Mouse (Mus musculus): ENCODE measurements around the gene Vps11. TPM values are rescaled to one million over a fixed set of nuclear protein-coding genes. Genes with fewer than 3 reads are reported as not detected.
A peak's percentile ranks its signal among the peaks of the same experiment; 100 is the strongest.
"Not testable (repeated sequence)": the region's sequence is repeated elsewhere in the genome, so short reads cannot be mapped to it uniquely, and the experiment has no call there.

Vps11 gene
- polyA plus RNA-seq, 1 experiment from 2014 or later, result 14.4 TPM

GRCm38 (mm10) chr9:44342173-44342572 lies 19.3 kb downstream of the Vps11 start:
- Histone ChIP-seq H3K36me3 (ENCODE audit: control insufficient read depth, insufficient read depth) (peaks cover 45% of the 10 kb centered on the region), H3K4me1 (ENCODE audit: control insufficient read depth, low read depth, low read length) (peaks cover 28% of the 10 kb centered on the region), H3K27me3 (ENCODE audit: control insufficient read depth, insufficient read depth, low read depth, low read length) (no peaks in the 10 kb centered on the region), H3K9ac (ENCODE audit: low read depth, low read length) (peak overlapping the region; percentile 83), H3K4me2 (ENCODE audit: low read depth, low read length) (peak overlapping the region; percentile 84), H3K9me3 (replicated peaks; ENCODE audit: control insufficient read depth, low read length) (no peaks in the 10 kb centered on the region), H3K27ac (ENCODE audit: low read length) (peak overlapping the region; percentile 99), H3K4me3 (ENCODE audit: low read depth, low read length) (peak overlapping the region; percentile 85)
- 15% methylated on average over 3 of the region's 3 CpGs for WGBS (ENCODE audit: insufficient replicate concordance)
- ATAC-seq (ENCODE audit: low read depth), result peak; percentile 81

- Histone ChIP-seq H3K9ac (ENCODE audit: low read depth, low read length) (peak overlapping the region; percentile 83), H3K9me3 (replicated peaks; ENCODE audit: control insufficient read depth, low read length) (no peaks in the 10 kb centered on the region), H3K27ac (ENCODE audit: low read length) (peak overlapping the region; percentile 99), H3K4me1 (ENCODE audit: control insufficient read depth, low read depth, low read length) (peaks cover 34% of the 10 kb centered on the region), H3K36me3 (ENCODE audit: control insufficient read depth, insufficient read depth) (peaks cover 52% of the 10 kb centered on the region), H3K27me3 (ENCODE audit: control insufficient read depth, insufficient read depth, low read depth, low read length) (no peaks in the 10 kb centered on the region), H3K4me3 (ENCODE audit: low read depth, low read length) (peak overlapping the region; percentile 85), H3K4me2 (ENCODE audit: low read depth, low read length) (peak overlapping the region; percentile 15; the same call in 1 of the 2 replicates)
- ATAC-seq (ENCODE audit: low read depth), result no peak
- 46% methylated on average over 5 of the region's 5 CpGs for WGBS (ENCODE audit: insufficient replicate concordance)
These were observed 20.0 kb downstream of the Vps11 start for GRCm38 (mm10) chr9:44341487-44341886.

GRCm38 (mm10) chr9:44338574-44338973 lies 22.9 kb downstream of the Vps11 start:
- Histone ChIP-seq H3K27ac (ENCODE audit: low read length) (peak overlapping the region; percentile 99), H3K4me1 (ENCODE audit: control insufficient read depth, low read depth, low read length) (peaks cover 31% of the 10 kb centered on the region), H3K4me3 (ENCODE audit: low read depth, low read length) (peak overlapping the region; percentile 85), H3K9ac (ENCODE audit: low read depth, low read length) (peak overlapping the region; percentile 96), H3K36me3 (ENCODE audit: control insufficient read depth, insufficient read depth) (peaks cover 63% of the 10 kb centered on the region), H3K4me2 (ENCODE audit: low read depth, low read length) (peak overlapping the region; percentile 79), H3K27me3 (ENCODE audit: control insufficient read depth, insufficient read depth, low read depth, low read length) (no peaks in the 10 kb centered on the region), H3K9me3 (replicated peaks; ENCODE audit: control insufficient read depth, low read length) (no peaks in the 10 kb centered on the region)
- ATAC-seq (ENCODE audit: low read depth), result no peak
- WGBS (ENCODE audit: insufficient replicate concordance), result 67% methylated on average over 5 of the region's 5 CpGs

DNA sequence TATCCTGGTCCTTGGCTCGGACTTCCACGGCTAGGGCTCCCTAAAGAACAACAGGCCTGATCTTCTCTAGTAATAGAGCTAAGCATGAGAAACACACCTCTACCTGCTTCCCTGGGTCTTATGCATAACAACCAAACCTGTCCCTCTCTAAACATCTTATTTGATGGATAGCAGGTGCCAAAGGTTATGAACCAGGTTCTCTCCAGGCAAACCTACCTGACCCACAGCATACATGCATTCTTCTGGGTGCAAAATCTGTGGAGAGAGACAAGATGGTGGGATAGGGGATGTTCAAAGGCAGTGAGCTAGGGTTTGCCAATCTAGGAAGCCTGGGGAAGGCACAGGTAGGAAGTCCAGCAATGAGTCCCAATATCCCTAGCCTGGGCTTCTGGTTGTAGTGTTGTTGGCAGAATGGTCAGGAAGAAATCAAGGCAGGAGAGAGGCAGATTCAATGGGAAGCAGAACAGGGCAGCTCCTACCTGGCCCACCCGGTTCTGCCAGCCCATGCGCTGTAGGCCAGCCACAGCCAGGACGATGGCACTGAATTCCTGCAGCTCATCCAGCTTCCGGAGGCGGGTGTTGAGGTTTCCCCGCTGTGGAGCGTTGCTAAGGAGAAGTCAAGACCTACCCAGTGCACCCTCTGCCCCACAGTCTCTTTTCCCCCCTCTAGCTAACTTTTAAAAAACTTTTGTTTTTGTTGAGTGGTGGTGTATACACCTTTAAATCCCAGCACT lies 23.9 kb downstream of the Vps11 start:
- Histone ChIP-seq H3K9ac (ENCODE audit: low read depth, low read length) (peak overlapping the region; percentile 96), H3K36me3 (ENCODE audit: control insufficient read depth, insufficient read depth) (peaks cover 72% of the 10 kb centered on the region)
- no peak for ATAC-seq (ENCODE audit: low read depth)

DNA sequence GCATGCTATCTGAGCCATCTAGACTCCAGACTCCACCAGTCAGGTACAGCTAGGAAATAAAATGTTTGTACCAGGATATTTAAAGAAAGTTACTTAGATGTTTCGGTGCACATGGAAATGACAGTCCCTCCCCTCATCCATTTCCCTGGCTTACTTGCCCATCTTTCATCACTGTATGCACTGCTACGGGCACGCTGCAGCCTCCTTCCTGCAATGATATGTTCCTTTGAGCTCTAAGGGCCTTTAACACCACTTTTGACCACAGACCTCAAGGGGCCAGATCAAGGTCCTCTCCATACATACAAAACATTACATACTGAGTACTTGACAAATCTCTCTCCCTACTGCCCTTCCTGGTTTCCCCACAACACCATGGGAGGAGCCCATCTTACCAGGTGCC lies 24.5 kb downstream of the Vps11 start:
- ATAC-seq (ENCODE audit: low read depth), result no peak
- no peaks in the 10 kb centered on the region for H3K9me3 ChIP-seq (replicated peaks; ENCODE audit: control insufficient read depth, low read length)
- no peaks in the 10 kb centered on the region for H3K27me3 ChIP-seq (ENCODE audit: control insufficient read depth, insufficient read depth, low read depth, low read length)
- peak overlapping the region; percentile 85 for H3K4me3 ChIP-seq (ENCODE audit: low read depth, low read length)
- peak overlapping the region; percentile 96 for H3K9ac ChIP-seq (ENCODE audit: low read depth, low read length)
- peak overlapping the region; percentile 99 for H3K27ac ChIP-seq (ENCODE audit: low read length)
- H3K36me3 ChIP-seq (ENCODE audit: control insufficient read depth, insufficient read depth), result peaks cover 75% of the 10 kb centered on the region
- H3K4me1 ChIP-seq (ENCODE audit: control insufficient read depth, low read depth, low read length), result peaks cover 28% of the 10 kb centered on the region
- H3K4me2 ChIP-seq (ENCODE audit: low read depth, low read length), result peak overlapping the region; percentile 79
- 37% methylated on average over 3 of the region's 3 CpGs for WGBS (ENCODE audit: insufficient replicate concordance)

More for the DNA sequence above, 23.9 kb downstream of the Vps11 start:
- Histone ChIP-seq H3K4me3 (ENCODE audit: low read depth, low read length) (peak overlapping the region; percentile 85), H3K27ac (ENCODE audit: low read length) (peak overlapping the region; percentile 99), H3K4me1 (ENCODE audit: control insufficient read depth, low read depth, low read length) (peaks cover 33% of the 10 kb centered on the region), H3K4me2 (ENCODE audit: low read depth, low read length) (peak overlapping the region; percentile 79), H3K9me3 (replicated peaks; ENCODE audit: control insufficient read depth, low read length) (no peaks in the 10 kb centered on the region), H3K27me3 (ENCODE audit: control insufficient read depth, insufficient read depth, low read depth, low read length) (no peaks in the 10 kb centered on the region)
- WGBS (ENCODE audit: insufficient replicate concordance), result 71% methylated on average over 9 of the region's 9 CpGs

DNA sequence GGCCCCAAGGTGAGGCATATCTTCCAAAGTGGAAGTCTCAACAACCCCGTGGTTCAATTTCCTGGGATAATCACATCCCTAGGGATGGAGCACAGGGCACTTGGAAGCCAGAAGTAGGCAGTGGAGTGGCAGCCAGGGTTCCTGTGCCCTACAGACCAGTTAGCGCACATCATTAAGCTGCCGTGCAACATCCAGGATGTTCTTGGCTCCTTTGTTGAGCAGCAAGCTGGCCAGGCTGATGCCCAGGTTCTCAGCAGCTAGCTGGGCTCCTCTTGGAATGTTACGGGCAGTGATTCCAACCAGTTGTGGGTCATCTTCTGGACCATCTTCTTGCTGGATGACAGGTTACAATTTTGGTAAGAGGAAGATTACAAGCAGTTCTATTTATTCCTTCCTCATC lies 25.0 kb downstream of the Vps11 start:
- ATAC-seq (ENCODE audit: low read depth); H3K27me3 ChIP-seq (ENCODE audit: control insufficient read depth, insufficient read depth, low read depth, low read length); H3K9me3 ChIP-seq (replicated peaks; ENCODE audit: control insufficient read depth, low read length): not testable (repeated sequence)
- H3K4me3 ChIP-seq (ENCODE audit: low read depth, low read length), result peak overlapping the region; percentile 85
- peaks cover 28% of the 10 kb centered on the region for H3K4me1 ChIP-seq (ENCODE audit: control insufficient read depth, low read depth, low read length)
- H3K27ac ChIP-seq (ENCODE audit: low read length), result peak overlapping the region; percentile 99
- peaks cover 77% of the 10 kb centered on the region for H3K36me3 ChIP-seq (ENCODE audit: control insufficient read depth, insufficient read depth)
- H3K4me2 ChIP-seq (ENCODE audit: low read depth, low read length), result peak overlapping the region; percentile 79
- WGBS (ENCODE audit: insufficient replicate concordance), result 24% methylated on average over 4 of the region's 4 CpGs
- peak overlapping the region; percentile 96 for H3K9ac ChIP-seq (ENCODE audit: low read depth, low read length)

DNA sequence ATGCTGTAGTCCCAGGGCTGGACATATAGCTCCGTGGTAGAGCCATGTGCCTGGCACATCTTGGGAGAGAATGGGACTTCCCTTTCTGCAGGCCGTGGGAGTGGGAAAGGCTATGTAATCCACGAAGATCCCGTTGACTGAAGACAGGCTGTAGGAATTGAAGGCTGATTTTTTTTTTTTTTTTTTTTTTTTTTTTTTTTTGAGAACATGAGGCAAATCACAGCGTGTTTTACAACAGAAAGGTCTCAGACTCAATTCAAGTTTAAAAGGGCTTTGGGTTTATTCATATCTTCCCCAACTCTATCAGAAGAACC lies 25.4 kb downstream of the Vps11 start:
- peak overlapping the region; percentile 79 for H3K4me2 ChIP-seq (ENCODE audit: low read depth, low read length)
- H3K27me3 ChIP-seq (ENCODE audit: control insufficient read depth, insufficient read depth, low read depth, low read length), result no peaks in the 10 kb centered on the region
- peaks cover 28% of the 10 kb centered on the region for H3K4me1 ChIP-seq (ENCODE audit: control insufficient read depth, low read depth, low read length)
- peak overlapping the region; percentile 99 for H3K27ac ChIP-seq (ENCODE audit: low read length)
- ATAC-seq (ENCODE audit: low read depth), result no peak
- peaks cover 74% of the 10 kb centered on the region for H3K36me3 ChIP-seq (ENCODE audit: control insufficient read depth, insufficient read depth)
- under 1% methylated on average over 5 of the region's 5 CpGs for WGBS (ENCODE audit: insufficient replicate concordance)
- H3K4me3 ChIP-seq (ENCODE audit: low read depth, low read length), result peak overlapping the region; percentile 85
- peak overlapping the region; percentile 96 for H3K9ac ChIP-seq (ENCODE audit: low read depth, low read length)
- no peaks in the 10 kb centered on the region for H3K9me3 ChIP-seq (replicated peaks; ENCODE audit: control insufficient read depth, low read length)

GRCm38 (mm10) chr9:44335331-44336092 lies 26.0 kb downstream of the Vps11 start:
- H3K9me3 ChIP-seq (replicated peaks; ENCODE audit: control insufficient read depth, low read length), result no peaks in the 10 kb centered on the region
- peaks cover 28% of the 10 kb centered on the region for H3K4me1 ChIP-seq (ENCODE audit: control insufficient read depth, low read depth, low read length)
- H3K27me3 ChIP-seq (ENCODE audit: control insufficient read depth, insufficient read depth, low read depth, low read length), result no peaks in the 10 kb centered on the region
- H3K4me3 ChIP-seq (ENCODE audit: low read depth, low read length), result peak overlapping the region; percentile 85
- 0% methylated on average over 47 of the region's 50 CpGs for WGBS (ENCODE audit: insufficient replicate concordance)
- H3K4me2 ChIP-seq (ENCODE audit: low read depth, low read length), result peak overlapping the region; percentile 79
- peak overlapping the region; percentile 96 for H3K9ac ChIP-seq (ENCODE audit: low read depth, low read length)
- H3K27ac ChIP-seq (ENCODE audit: low read length), result peak overlapping the region; percentile 99
- peaks cover 68% of the 10 kb centered on the region for H3K36me3 ChIP-seq (ENCODE audit: control insufficient read depth, insufficient read depth)
- peak; percentile 1 for ATAC-seq (ENCODE audit: low read depth)

Data from liver, embryonic 16.5 days (tissue).